Mouse (Mus musculus): Measurements from ENCODE around the gene Gabra5. TPM values are rescaled to one million over a fixed set of nuclear protein-coding genes. Genes with fewer than 3 reads are reported as not detected.

The Gabra5 gene
- polyA plus RNA-seq, 1 experiment: not detected

DNA sequence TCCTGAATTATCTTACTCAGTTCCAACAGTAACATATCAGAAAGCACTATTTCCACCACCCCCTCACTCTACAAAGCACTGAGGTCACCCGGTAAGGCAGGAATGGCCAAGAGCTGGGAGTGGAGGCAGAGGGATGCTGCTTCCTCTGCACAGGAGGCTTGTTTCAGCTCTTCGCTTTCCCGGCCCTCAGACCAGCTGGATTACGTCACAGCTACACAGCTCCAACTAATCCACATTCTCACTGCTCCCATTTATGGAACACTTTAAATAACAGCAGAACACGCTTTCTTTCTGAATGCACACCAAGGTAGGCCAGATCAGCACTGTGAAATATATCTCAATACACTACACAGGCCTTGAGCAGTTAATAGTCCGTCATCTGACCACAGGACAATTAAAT is 146.0 kb downstream of the Gabra5 start:
- no peak overlapping the region for H3K27ac ChIP-seq (ENCODE audit: insufficient read depth, low read length)
- no peaks in the 10 kb centered on the region for H3K27me3 ChIP-seq (ENCODE audit: control insufficient read depth, insufficient read depth, low read length)
- no peaks in the 10 kb centered on the region for H3K36me3 ChIP-seq (ENCODE audit: control insufficient read depth, insufficient read depth, low read length)
- no peaks in the 10 kb centered on the region for H3K4me1 ChIP-seq (ENCODE audit: control insufficient read depth, insufficient read depth, insufficient read length)
- WGBS: 84% methylated on average over 6 of the region's 6 CpGs
- no peak for DNase-seq (ENCODE audit: low read depth in 1 of 2, low spot score in 2 of 2)
- TF ChIP-seq POLR2A (IDR thresholded peaks at IDR 0.05; ENCODE audit: low read depth, low read length) (no peak), CTCF (IDR thresholded peaks at IDR 0.05; ENCODE audit: extremely low read depth, insufficient read depth, insufficient read length, insufficient replicate concordance) (no peak)
- no peak overlapping the region for H3K4me3 ChIP-seq (ENCODE audit: extremely low read depth, insufficient read depth, insufficient read length)

DNA sequence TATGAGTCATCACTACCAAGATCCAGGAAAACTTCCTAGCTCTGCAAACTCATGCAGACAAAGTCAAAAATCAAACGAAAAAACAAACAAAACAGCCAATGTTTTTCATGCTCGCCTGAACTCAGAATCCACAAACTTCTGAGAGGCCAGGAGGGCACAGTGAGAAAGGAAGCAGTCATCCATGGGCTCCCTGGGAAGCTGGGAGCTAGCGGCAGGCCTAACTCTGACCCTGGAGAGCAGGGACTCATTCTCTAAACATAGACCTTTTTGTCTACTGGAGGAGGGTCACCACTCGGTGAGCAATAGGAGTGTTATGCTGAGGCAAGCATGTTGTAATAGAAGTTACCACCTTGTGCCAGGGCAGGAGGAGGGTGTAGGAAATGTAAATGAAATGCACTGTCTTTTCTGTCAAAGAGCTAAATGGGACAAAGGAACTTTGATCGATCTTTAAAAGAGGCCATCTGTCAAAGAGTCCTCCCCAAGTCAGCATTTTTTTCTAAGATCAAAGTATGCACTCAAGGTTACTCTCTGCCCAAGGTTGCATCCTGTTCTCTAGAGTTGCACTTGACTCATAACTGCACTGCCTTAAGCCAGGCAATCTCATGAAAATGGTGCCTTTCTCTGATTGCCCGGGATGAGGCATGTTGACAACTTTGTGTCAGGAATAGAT is 151.9 kb downstream of the Gabra5 start:
- Histone ChIP-seq H3K27me3 (ENCODE audit: control insufficient read depth, insufficient read depth, low read length) (no peaks in the 10 kb centered on the region), H3K4me1 (ENCODE audit: control insufficient read depth, insufficient read depth, insufficient read length) (no peaks in the 10 kb centered on the region), H3K4me3 (ENCODE audit: extremely low read depth, insufficient read depth, insufficient read length) (no peak overlapping the region), H3K27ac (ENCODE audit: insufficient read depth, low read length) (no peak overlapping the region), H3K36me3 (ENCODE audit: control insufficient read depth, insufficient read depth, low read length) (no peaks in the 10 kb centered on the region)
- TF ChIP-seq POLR2A (IDR thresholded peaks at IDR 0.05; ENCODE audit: low read depth, low read length): no peak
- no peak for TF ChIP-seq CTCF (IDR thresholded peaks at IDR 0.05; ENCODE audit: extremely low read depth, insufficient read depth, insufficient read length, insufficient replicate concordance)
- 74% methylated on average over 6 of the region's 6 CpGs for WGBS
- no peak for DNase-seq (ENCODE audit: low read depth in 1 of 2, low spot score in 2 of 2)

Other genes starting within 250 kb of the Gabra5 start
- not detected in 2 replicates for gene Gabrg3, start 122.9 kb downstream of the Gabra5 start, polyA plus RNA-seq (2012; rRNA removed)
- not detected in 2 replicates for gene Gabrb3, start 90.4 kb downstream of the Gabra5 start, polyA plus RNA-seq (2012; rRNA removed)